Mouse (Mus musculus): ENCODE data around the gene Cyp21a1. TPM values are rescaled to one million over a fixed set of nuclear protein-coding genes. Genes with fewer than 3 reads are reported as not detected.
"Not testable (repeated sequence)": the region's sequence is repeated elsewhere in the genome, so short reads cannot be mapped to it uniquely, and the experiment has no call there.

Gene Cyp21a1
- polyA plus RNA-seq, 1 experiment from 2014 or later: not detected

GRCm38 (mm10) chr17:34840736-34841307 lies 36.5 kb upstream of the Cyp21a1 start:
- Histone ChIP-seq H3K4me1 (ENCODE audit: control insufficient read depth in 2 of 2, insufficient read depth in 2 of 2, low read length in 2 of 2) (peaks cover 7 to 13% of the 10 kb centered on the region in 2 experiments), H3K27me3 (ENCODE audit: control insufficient read depth, insufficient read depth, low read length) (no peaks in the 10 kb centered on the region), H3K36me3 (ENCODE audit: control insufficient read depth, insufficient read depth, low read length) (peaks cover 74% of the 10 kb centered on the region), H3K4me2 (ENCODE audit: low read length) (no peak overlapping the region), H3K27ac (replicated peaks in 1 of 2; ENCODE audit: control insufficient read depth in 1 of 2, insufficient read depth in 1 of 2, low read depth in 2 of 2, low read length in 2 of 2) (no peak overlapping the region), H3K9ac (ENCODE audit: low read length) (no peak overlapping the region), H3K9me3 (ENCODE audit: control insufficient read depth, low read length) (no peaks in the 10 kb centered on the region), H3K4me3 (ENCODE audit: control insufficient read depth in 1 of 2, insufficient read depth in 1 of 2, low read depth in 1 of 2, low read length in 2 of 2) (no peak overlapping the region)
- WGBS: 79% methylated on average over 6 of the region's 6 CpGs
- ATAC-seq (ENCODE audit: insufficient number of reproducible peaks, insufficient read depth, low FRiP score, low read depth): no peak

- no peak overlapping the region for H3K9ac ChIP-seq (ENCODE audit: low read length)
- peaks cover 56% of the 10 kb centered on the region for H3K36me3 ChIP-seq (ENCODE audit: control insufficient read depth, insufficient read depth, low read length)
- H3K9me3 ChIP-seq (ENCODE audit: control insufficient read depth, low read length): no peaks in the 10 kb centered on the region
- no peak overlapping the region for H3K27ac ChIP-seq (replicated peaks in 1 of 2; ENCODE audit: control insufficient read depth in 1 of 2, insufficient read depth in 1 of 2, low read depth in 2 of 2, low read length in 2 of 2)
- H3K4me1 ChIP-seq (ENCODE audit: control insufficient read depth in 2 of 2, insufficient read depth in 2 of 2, low read length in 2 of 2): peaks cover 7 to 17% of the 10 kb centered on the region in 2 experiments
- H3K4me3 ChIP-seq (ENCODE audit: control insufficient read depth in 1 of 2, insufficient read depth in 1 of 2, low read depth in 1 of 2, low read length in 2 of 2): no peak overlapping the region
- H3K27me3 ChIP-seq (ENCODE audit: control insufficient read depth, insufficient read depth, low read length): no peaks in the 10 kb centered on the region
- no peak overlapping the region for H3K4me2 ChIP-seq (ENCODE audit: low read length)
- WGBS: 83% methylated on average over 7 of the region's 7 CpGs
- no peak for ATAC-seq (ENCODE audit: insufficient number of reproducible peaks, insufficient read depth, low FRiP score, low read depth)
These were observed 34.4 kb upstream of the Cyp21a1 start for GRCm38 (mm10) chr17:34838785-34839184.

- peaks cover 53% of the 10 kb centered on the region for H3K36me3 ChIP-seq (ENCODE audit: control insufficient read depth, insufficient read depth, low read length)
- H3K4me3 ChIP-seq (ENCODE audit: control insufficient read depth in 1 of 2, insufficient read depth in 1 of 2, low read depth in 1 of 2, low read length in 2 of 2): peak overlapping the region; percentile 87 to 97
- no peak for ATAC-seq (ENCODE audit: insufficient number of reproducible peaks, insufficient read depth, low FRiP score, low read depth)
- H3K4me2 ChIP-seq (ENCODE audit: low read length): peak overlapping the region; percentile 97
- H3K4me1 ChIP-seq (ENCODE audit: control insufficient read depth in 2 of 2, insufficient read depth in 2 of 2, low read length in 2 of 2): peaks cover 7 to 17% of the 10 kb centered on the region in 2 experiments
- peak overlapping the region; percentile 61 to 79; a peak in 3 of 4 replicates for H3K27ac ChIP-seq (replicated peaks in 1 of 2; ENCODE audit: control insufficient read depth in 1 of 2, insufficient read depth in 1 of 2, low read depth in 2 of 2, low read length in 2 of 2)
- H3K9me3 ChIP-seq (ENCODE audit: control insufficient read depth, low read length): no peaks in the 10 kb centered on the region
- H3K27me3 ChIP-seq (ENCODE audit: control insufficient read depth, insufficient read depth, low read length): no peaks in the 10 kb centered on the region
- 38% methylated on average over 41 of the region's 43 CpGs for WGBS
- H3K9ac ChIP-seq (ENCODE audit: low read length): peak overlapping the region; percentile 88
These were observed 33.3 kb upstream of the Cyp21a1 start for GRCm38 (mm10) chr17:34837464-34838324.

GRCm38 (mm10) chr17:34836856-34837221 lies 32.5 kb upstream of the Cyp21a1 start, which contains the start of the genes Stk19 and Dxo:
TSS of gene Stk19 (minus strand) at chr17:34836945.
TSS of gene Dxo (plus strand) at chr17:34837019.
- H3K36me3 ChIP-seq (ENCODE audit: control insufficient read depth, insufficient read depth, low read length): peaks cover 49% of the 10 kb centered on the region
- ATAC-seq (ENCODE audit: insufficient number of reproducible peaks, insufficient read depth, low FRiP score, low read depth): peak; percentile 91

GRCm38 (mm10) chr17:34836155-34836855 lies 31.9 kb upstream of the Cyp21a1 start:
- Histone ChIP-seq H3K9ac (ENCODE audit: low read length) (peak overlapping the region; percentile 88), H3K36me3 (ENCODE audit: control insufficient read depth, insufficient read depth, low read length) (peaks cover 45% of the 10 kb centered on the region), H3K4me2 (ENCODE audit: low read length) (peak overlapping the region; percentile 97), H3K9me3 (ENCODE audit: control insufficient read depth, low read length) (0 out of 2 replicates have a peak, but pooled peaks cover 1% of the 10 kb centered on the region), H3K27me3 (ENCODE audit: control insufficient read depth, insufficient read depth, low read length) (no peaks in the 10 kb centered on the region), H3K4me1 (ENCODE audit: control insufficient read depth in 2 of 2, insufficient read depth in 2 of 2, low read length in 2 of 2) (peaks cover 7 to 17% of the 10 kb centered on the region in 2 experiments), H3K27ac (replicated peaks in 1 of 2; ENCODE audit: control insufficient read depth in 1 of 2, insufficient read depth in 1 of 2, low read depth in 2 of 2, low read length in 2 of 2) (peak overlapping the region in 1 of 2 experiments; percentile 61; a peak in 1 of 4 replicates), H3K4me3 (ENCODE audit: control insufficient read depth in 1 of 2, insufficient read depth in 1 of 2, low read depth in 1 of 2, low read length in 2 of 2) (peak overlapping the region; percentile 87 to 97)
- peak; percentile 42 for ATAC-seq (ENCODE audit: insufficient number of reproducible peaks, insufficient read depth, low FRiP score, low read depth)
- WGBS: 4% methylated on average over 44 of the region's 48 CpGs

More at GRCm38 (mm10) chr17:34836856-34837221, 32.5 kb upstream of the Cyp21a1 start, which contains the start of the genes Stk19 and Dxo:
- Histone ChIP-seq H3K27ac (replicated peaks in 1 of 2; ENCODE audit: control insufficient read depth in 1 of 2, insufficient read depth in 1 of 2, low read depth in 2 of 2, low read length in 2 of 2) (peak within 1 kb of the TSS; percentile 61 to 79), H3K27me3 (ENCODE audit: control insufficient read depth, insufficient read depth, low read length) (no peaks in the 10 kb centered on the region), H3K4me3 (ENCODE audit: control insufficient read depth in 1 of 2, insufficient read depth in 1 of 2, low read depth in 1 of 2, low read length in 2 of 2) (peak within 1 kb of the TSS; percentile 87 to 97), H3K9ac (ENCODE audit: low read length) (peak within 1 kb of the TSS; percentile 88), H3K9me3 (ENCODE audit: control insufficient read depth, low read length) (no peaks in the 10 kb centered on the region), H3K4me2 (ENCODE audit: low read length) (peak within 1 kb of the TSS; percentile 97), H3K4me1 (ENCODE audit: control insufficient read depth in 2 of 2, insufficient read depth in 2 of 2, low read length in 2 of 2) (peaks cover 7 to 17% of the 10 kb centered on the region in 2 experiments)
- under 1% methylated on average over 40 of the region's 40 CpGs for WGBS

- WGBS: 95% methylated on average over 1 of the region's 1 CpGs
- H3K4me1 ChIP-seq (ENCODE audit: control insufficient read depth in 2 of 2, insufficient read depth in 2 of 2, low read length in 2 of 2); H3K4me2 ChIP-seq (ENCODE audit: low read length); ATAC-seq (ENCODE audit: insufficient number of reproducible peaks, insufficient read depth, low FRiP score, low read depth); H3K4me3 ChIP-seq (ENCODE audit: control insufficient read depth in 1 of 2, insufficient read depth in 1 of 2, low read depth in 1 of 2, low read length in 2 of 2); H3K27me3 ChIP-seq (ENCODE audit: control insufficient read depth, insufficient read depth, low read length); H3K9ac ChIP-seq (ENCODE audit: low read length); H3K27ac ChIP-seq (replicated peaks in 1 of 2; ENCODE audit: control insufficient read depth in 1 of 2, insufficient read depth in 1 of 2, low read depth in 2 of 2, low read length in 2 of 2): not testable (repeated sequence)
- peaks cover 12% of the 10 kb centered on the region for H3K9me3 ChIP-seq (ENCODE audit: control insufficient read depth, low read length)
- peaks cover 67% of the 10 kb centered on the region for H3K36me3 ChIP-seq (ENCODE audit: control insufficient read depth, insufficient read depth, low read length)
These were observed 26.4 kb upstream of the Cyp21a1 start for GRCm38 (mm10) chr17:34830776-34831175.

GRCm38 (mm10) chr17:34814818-34815370 lies 10.5 kb upstream of the Cyp21a1 start:
- ATAC-seq (ENCODE audit: insufficient number of reproducible peaks, insufficient read depth, low FRiP score, low read depth): no peak
- Histone ChIP-seq H3K4me3 (ENCODE audit: control insufficient read depth in 1 of 2, insufficient read depth in 1 of 2, low read depth in 1 of 2, low read length in 2 of 2) (no peak overlapping the region), H3K27ac (replicated peaks in 1 of 2; ENCODE audit: control insufficient read depth in 1 of 2, insufficient read depth in 1 of 2, low read depth in 2 of 2, low read length in 2 of 2) (no peak overlapping the region), H3K4me2 (ENCODE audit: low read length) (no peak overlapping the region), H3K36me3 (ENCODE audit: control insufficient read depth, insufficient read depth, low read length) (no peaks in the 10 kb centered on the region), H3K4me1 (ENCODE audit: control insufficient read depth in 2 of 2, insufficient read depth in 2 of 2, low read length in 2 of 2) (no peaks in the 10 kb centered on the region), H3K9ac (ENCODE audit: low read length) (no peak overlapping the region), H3K9me3 (ENCODE audit: control insufficient read depth, low read length) (no peaks in the 10 kb centered on the region), H3K27me3 (ENCODE audit: control insufficient read depth, insufficient read depth, low read length) (no peaks in the 10 kb centered on the region)
- 70% methylated on average over 7 of the region's 7 CpGs for WGBS
